Comparison of ENCODE assay signal across 8 mouse cellular contexts in the genomic region with DNA sequence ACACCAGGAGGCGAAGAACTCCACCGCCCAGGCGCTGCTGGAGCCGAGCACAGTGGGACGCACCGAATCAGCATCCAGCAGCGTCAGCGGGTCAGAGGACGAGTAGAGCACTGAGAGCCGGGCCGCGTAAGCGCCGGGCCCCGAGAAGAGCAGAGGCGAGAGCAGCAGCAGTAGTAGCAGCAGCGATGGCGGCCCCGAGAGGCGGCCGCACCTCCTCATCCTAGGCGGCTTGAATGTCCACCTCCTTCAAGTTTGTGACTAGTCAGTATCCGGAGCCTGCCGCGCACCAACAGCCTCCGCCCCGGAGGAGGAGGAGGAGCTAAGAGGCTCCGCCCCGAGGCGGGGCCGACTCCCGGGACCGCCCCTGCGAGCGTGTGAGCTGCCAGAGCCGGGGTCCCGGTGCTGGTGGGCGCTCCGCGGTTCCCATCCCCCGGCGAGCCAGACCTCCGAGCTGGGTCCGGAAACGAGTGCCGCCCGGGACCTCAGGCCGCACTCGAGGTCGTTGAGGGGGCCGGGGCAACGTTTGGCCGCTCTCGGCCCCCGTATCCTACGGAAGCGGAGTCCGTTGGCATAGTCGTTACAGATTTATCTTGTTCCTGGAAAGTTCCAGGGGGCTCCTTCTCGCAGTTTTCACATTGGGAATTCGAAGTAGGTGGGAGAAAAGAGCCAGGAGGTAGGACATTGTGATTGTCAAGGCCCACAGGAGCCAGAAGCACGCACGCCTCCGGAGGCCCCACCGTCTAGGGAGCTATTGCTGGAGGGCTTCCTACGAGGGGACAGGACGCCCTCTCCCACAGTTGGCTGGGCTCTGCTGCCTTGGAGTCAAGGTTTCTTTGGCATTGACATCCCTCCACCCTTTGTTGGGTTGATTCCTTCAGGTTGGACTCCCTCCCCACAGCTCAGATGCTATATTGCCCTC. TPM values are rescaled to one million over a fixed set of nuclear protein-coding genes. Genes with fewer than 3 reads are reported as not detected.
DNase-seq lines count a peak whose midpoint lies in the region; ATAC-seq and TF ChIP-seq lines count a peak whose summit lies in the region.

Gene Qsox1 (minus strand): TSS at position 309 of the 919 bp plus-strand sequence.

- peak within 1 kb of the TSS; percentile 79 for H3K4me3 ChIP-seq in cortical plate, adult 2 months (ENCODE audit: insufficient read depth, low read length)

- peak; percentile 98 for ATAC-seq in activated CD4-positive, CD25-positive, alpha-beta regulatory T cell, adult 4 months
- peak; percentile 82 for ATAC-seq in megakaryocyte progenitor cell, adult 5-6 weeks (replicated peaks; ENCODE audit: poor library complexity)

- peak; percentile 83 for DNase-seq in gastrocnemius, postnatal 10 days
- DNase-seq in induced T-regulatory cell, adult 2 months (ENCODE audit: low read depth) = peak; percentile 95
- DNase-seq in left cerebral cortex, adult 9 months (ENCODE audit: low spot score in 2 of 2) = peak; percentile 47 to 76
- DNase-seq in right cerebral cortex, postnatal 14 days = peak; percentile 80
- DNase-seq in urinary bladder, postnatal 36 days (ENCODE audit: low spot score in 2 of 2) = peak; percentile 79 to 86

- no peak within 1 kb of the TSS for H3K27ac ChIP-seq in cortical plate, adult 2 months (ENCODE audit: insufficient read depth, low read length)

- no peak for TF ChIP-seq CTCF in cortical plate, adult 2 months (IDR thresholded peaks at IDR 0.05; ENCODE audit: extremely low read depth, insufficient read depth, low read length)

- peak; percentile 80; the same call in 1 of the 2 replicates for TF ChIP-seq POLR2A in cortical plate, adult 2 months (IDR thresholded peaks at IDR 0.05; ENCODE audit: extremely low read depth, insufficient read depth, low read length)

- H3K4me1 ChIP-seq in cortical plate, adult 2 months (ENCODE audit: control insufficient read depth, insufficient read depth, low read length) = no peaks in the 10 kb centered on the region; the same call in 1 of the 2 replicates

RNA-seq across cellular contexts. Expression of gene Qsox1, which starts in this region (rescaled TPM):
- polyA plus RNA-seq in activated CD4-positive, CD25-positive, alpha-beta regulatory T cell, adult 4 months (2017; shearing (Covaris generic)) = 10 to 100 TPM; 26.9 to 46.2 TPM
- 33.5 and 34.6 TPM in 2 replicates for polyA plus RNA-seq in cortical plate, adult 2 months (2012; rRNA removed)
- 10 to 100 TPM; 36.0 to 49.4 TPM for total RNA-seq in gastrocnemius, postnatal 10 days (2021)
- 13.5 and 14.7 TPM in 2 replicates for total RNA-seq in megakaryocyte progenitor cell, adult 5-6 weeks (2015)
- total RNA-seq in megakaryocyte progenitor cell, adult 5-6 weeks (2017) = 15.0 and 24.2 TPM in 2 replicates
